Mouse (Mus musculus): Measurements from ENCODE around the gene Fyn.

The Fyn gene

GRCm38 (mm10) chr10:39540012-39540647, 171.5 kb downstream of the Fyn start:
- DNase-seq (ENCODE audit: low spot score): no peak

DNA sequence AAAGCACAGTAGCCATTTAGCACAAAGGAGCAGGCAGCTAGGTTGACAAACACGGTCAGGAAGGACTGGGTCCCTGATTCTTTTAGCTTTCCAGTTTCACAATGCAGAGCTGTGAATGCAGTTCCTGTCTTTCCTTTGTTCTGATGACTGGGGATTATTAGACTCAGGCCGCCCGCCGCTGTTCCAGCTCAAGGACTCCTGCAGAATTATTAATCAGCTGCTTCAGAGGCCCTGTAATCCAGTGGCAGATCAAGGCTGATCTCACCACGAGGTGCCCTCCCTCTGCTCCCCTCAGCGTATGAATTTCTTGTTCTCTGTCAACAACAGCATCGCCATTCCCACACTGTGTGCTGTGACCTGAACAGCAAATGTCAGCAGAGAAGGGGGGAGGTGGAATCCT, 172.3 kb downstream of the Fyn start:
- peak; percentile 65 for DNase-seq (ENCODE audit: low spot score)

DNA sequence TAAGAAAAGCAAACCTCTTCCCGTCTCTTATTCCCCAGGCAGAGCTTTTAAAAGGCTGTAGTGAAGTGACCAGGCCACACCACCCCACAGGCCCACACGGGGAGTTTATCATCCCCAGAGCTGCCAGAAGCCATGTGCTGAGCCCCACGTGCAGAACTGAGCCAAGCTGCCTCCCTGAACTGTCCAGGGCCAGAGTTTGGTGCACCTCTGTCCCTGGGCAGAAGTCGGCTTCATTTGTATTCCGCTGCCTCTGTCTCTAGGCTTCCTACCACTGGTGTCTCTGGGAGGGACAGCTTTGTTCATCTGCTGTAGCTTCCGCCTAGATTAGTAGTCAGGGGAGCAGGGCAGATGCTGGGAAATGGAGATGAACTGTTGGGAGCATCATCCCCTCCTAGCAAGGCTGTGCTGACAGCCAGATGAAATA, 172.8 kb downstream of the Fyn start:
- no peak for DNase-seq (ENCODE audit: low spot score)

DNA sequence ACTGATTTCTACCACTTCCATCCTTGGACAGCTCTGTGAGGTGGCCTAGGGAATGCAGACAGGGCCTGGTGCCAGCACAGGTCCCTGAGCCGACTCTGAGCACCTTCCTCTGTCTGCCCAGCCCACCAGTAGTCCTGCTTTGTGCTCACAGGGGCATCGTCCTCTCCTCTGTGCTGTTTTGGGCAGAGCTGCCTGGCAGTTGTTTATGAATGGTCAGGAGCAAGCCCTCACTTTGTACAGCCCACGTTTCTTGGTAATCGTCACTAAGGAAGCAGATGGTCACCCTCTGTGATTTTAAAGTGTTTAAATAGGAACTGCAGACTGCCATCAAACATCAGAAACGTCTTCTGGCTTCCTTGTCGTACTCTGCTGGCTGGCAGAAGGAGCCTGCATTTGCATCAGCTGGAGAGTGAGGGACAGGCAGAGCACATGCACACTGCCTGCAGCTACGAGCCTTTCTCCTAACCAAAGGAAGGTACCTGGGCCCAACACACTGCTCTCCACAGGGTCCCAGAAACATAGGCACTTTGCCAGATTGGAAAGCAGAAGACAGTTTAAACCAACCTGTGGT, 173.4 kb downstream of the Fyn start:
- DNase-seq (ENCODE audit: low spot score): peak; percentile 58

DNA sequence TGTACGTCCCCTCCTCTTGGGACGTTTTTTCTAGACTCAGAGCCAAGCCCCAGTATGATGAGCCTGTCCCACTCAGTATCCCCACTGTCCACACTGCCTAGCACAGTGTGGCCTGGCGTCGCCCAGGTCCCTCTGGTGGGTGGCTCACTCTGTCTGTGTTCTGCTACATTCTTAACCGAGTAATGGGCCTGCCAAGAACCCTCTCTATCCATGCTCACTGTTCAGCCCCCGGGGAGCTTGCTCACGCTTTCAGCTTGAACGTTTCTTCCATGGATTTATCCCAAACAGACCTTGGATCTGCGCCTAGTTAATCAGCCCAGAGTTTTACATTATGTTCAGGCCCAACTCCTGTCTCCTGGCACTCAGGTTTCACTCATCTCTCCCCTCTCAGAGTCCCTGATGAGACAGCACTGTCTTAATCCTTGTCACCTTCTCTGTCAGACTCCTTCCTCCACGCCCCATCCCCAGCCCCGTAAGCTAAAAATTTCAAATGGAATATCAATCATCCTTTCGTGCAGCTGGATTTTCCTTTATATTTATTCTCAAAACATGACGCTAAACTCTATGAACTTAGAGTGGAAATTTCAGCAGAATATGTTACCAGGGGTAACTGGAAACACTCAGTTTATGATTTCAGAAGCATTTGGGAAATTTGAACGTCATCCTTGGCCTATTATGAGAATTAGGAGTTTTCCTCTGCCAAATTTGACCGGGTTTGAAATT, 174.0 kb downstream of the Fyn start:
- DNase-seq (ENCODE audit: low spot score): peak; percentile 45

DNA sequence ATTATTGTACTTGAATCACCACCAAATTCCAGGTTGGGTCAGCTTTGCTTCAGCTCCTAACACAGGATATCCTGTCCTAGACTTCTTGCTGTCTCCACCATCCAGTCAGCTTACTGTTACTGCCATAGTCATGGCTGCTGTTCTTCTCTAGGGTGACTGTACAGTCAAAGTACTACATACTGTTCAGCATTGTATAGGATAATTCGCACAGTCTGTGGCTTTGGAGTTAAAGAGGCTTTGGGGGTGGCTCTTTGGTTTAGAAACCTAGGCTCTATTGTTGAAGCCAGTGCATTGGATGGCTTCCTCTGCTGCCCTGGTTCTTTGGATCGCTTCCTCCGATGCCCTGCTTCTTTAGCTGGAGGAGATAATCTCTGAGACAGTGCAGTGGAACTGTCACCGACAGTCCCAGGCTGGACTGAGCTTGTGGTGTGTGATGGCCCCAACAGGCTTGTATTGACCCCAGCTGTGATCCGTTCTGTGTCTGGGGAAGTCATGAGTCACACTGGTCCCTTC, 174.7 kb downstream of the Fyn start:
- no peak for DNase-seq (ENCODE audit: low spot score)

DNA sequence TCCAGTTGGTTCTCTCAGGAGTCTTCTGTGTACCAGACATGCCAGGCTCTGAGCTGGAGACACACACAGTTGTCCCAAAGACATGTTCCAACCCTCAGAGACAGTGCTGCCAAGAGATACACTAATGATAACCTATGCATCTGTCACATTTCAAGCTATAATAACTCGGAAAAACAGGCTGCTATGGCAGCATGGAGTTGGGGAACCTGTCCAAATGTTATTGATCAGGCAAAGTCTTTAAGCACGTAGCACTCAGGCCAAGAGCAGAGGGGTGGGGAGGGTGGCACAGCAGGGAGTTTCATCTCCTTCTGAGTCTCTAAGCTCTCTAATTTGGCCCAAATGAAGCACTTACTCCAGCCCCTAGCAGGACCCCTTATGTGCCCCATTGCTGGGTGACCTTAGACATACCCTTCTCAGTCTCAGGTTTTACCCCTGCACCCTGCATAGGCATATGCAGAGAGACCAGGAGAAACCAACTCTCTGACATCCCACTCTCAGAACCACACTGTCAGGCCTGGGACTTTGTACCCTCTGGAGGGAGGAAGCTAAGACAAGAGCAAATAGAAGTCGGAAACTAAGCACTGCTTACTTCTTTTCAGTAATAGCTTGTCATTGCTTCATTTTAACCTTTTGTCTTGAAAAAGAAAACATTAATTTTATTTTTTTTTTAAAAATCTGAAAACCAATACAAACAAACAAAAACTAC, 178.9 kb downstream of the Fyn start:
- DNase-seq (ENCODE audit: low spot score): no peak

DNA sequence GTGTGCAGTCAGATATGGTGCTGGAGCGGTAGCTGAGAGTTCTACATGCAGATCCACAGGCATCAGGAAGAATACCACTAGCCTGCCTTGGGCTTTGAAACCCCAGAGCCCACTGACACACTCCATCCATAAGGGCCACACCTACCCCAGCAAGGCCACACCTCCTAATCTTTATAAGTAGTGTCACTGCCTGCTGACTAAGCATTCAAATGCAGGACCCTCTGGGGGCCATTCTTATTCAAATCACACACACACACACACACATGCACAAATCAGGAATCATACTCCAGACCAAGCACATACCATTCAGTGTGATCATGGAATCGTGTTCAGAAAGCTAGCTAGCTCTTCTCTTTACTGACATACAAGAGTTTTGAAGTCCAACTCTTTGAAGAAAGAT, 182.1 kb downstream of the Fyn start:
- no peak for DNase-seq (ENCODE audit: low spot score)

- DNase-seq (ENCODE audit: low spot score): no peak
Observed at GRCm38 (mm10) chr10:39551637-39552185, 183.1 kb downstream of the Fyn start.

GRCm38 (mm10) chr10:39552351-39552814, 183.7 kb downstream of the Fyn start:
- no peak for DNase-seq (ENCODE audit: low spot score)

- DNase-seq (ENCODE audit: low spot score): no peak
Observed at GRCm38 (mm10) chr10:39552903-39553302, 184.2 kb downstream of the Fyn start.

- DNase-seq (ENCODE audit: low spot score): no peak
Observed at GRCm38 (mm10) chr10:39555289-39555715, 186.6 kb downstream of the Fyn start.

- no peak for DNase-seq (ENCODE audit: low spot score)
Observed at GRCm38 (mm10) chr10:39555740-39556139, 187.1 kb downstream of the Fyn start.

DNA sequence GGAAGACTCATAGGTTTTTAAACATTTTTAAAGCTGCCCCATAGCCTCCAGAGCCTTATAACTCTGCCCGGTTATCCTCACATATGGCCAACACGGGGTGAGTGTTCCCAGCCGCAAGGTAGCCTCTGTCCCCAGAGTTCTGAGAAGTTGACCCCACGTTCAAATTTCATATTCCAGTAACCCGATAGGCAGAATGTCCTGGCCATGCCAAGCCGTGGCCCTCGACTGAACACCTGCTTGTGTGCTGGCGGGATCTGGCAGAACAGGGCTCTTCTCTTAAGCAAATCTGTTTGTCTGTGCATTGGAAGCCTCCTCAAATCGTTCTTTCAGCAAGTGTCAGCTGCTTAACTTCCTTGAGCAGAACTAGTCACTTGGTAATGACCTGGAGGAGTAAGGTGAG, 188.7 kb downstream of the Fyn start:
- DNase-seq (ENCODE audit: low spot score): no peak

DNA sequence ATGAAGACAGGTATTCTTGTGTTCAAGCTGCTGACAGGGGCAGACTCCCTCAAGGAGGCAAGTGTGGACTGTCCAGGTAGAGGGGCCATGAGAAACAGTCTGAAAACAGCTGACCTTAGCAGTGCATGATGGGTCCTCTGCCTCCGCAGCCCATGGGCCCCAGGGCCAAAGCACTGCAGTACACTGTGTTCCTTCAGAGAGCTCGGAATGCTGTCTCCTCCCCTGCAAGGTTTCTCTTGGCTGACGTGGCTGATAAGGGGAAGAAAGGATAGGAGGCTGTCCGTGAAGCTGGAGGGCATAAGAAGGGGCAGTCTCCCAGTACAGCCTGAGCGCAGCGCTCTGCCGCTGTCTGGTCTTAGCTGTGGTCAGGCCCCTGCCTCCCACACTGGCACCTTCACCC, 189.2 kb downstream of the Fyn start:
- DNase-seq (ENCODE audit: low spot score): no peak

- DNase-seq (ENCODE audit: low spot score): no peak
Observed at GRCm38 (mm10) chr10:39558492-39559005, 189.9 kb downstream of the Fyn start.

GRCm38 (mm10) chr10:39559321-39559720, 190.7 kb downstream of the Fyn start:
- DNase-seq (ENCODE audit: low spot score): no peak

DNA sequence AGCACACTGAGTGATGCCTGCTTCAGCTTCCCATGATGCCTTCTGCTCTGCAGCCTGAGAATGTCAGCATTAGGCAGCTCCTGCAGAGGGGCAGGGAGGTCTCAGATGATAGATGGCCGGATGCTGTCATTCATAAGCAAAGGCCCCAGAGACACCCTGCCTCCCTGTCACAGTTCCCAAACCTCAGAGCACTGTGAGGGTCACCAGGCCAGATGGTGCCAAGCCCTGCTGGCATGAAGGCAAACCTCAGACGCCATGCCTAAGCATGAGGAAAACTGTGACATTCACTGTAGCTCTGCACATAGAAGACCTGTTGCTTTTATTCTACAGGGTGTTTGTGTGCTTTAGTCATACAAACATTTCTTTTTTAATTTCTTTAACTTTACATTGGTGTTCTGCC, 193.7 kb downstream of the Fyn start:
- no peak for DNase-seq (ENCODE audit: low spot score)

GRCm38 (mm10) chr10:39563552-39564223, 195.0 kb downstream of the Fyn start:
- DNase-seq (ENCODE audit: low spot score): no peak

- no peak for DNase-seq (ENCODE audit: low spot score)
Observed at GRCm38 (mm10) chr10:39566901-39567300, 198.2 kb downstream of the Fyn start.

DNA sequence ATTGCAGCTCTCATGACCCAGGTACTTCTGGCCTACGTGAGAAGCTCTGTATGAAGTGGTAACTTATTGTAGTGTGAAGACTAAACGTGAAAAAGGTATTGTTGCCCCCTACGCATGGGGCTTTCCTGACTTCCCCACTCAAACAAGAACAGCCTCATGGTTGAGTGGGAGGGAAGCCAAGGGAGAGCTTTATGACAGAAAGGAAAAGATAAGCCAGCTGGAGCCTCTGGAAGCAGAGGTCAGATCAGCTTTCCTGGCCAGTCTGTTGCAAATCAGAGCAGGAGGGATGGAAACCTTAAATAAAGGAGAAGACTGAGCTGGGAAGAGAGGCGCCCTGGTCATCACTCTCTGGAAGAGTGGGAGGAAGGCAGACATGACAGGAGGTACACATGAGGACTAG, 200.3 kb downstream of the Fyn start:
- DNase-seq (ENCODE audit: low spot score): no peak
